Mouse (Mus musculus) liver, embryonic 11.5 days (tissue): Measurements from ENCODE around the gene Nol10. TPM values are rescaled to one million over a fixed set of nuclear protein-coding genes. Genes with fewer than 3 reads are reported as not detected.
A peak's percentile ranks its signal among the peaks of the same experiment; 100 is the strongest.

ENCODE experiments used
- ATAC-seq: fragments of 200-750 bp; cut with Nextera tagmentation; replicated peaks from 2 replicates; pipeline ENCODE4 v1.8.0; 2017; ENCODE audit warnings: moderate number of reproducible peaks, mild to moderate bottlenecking, moderate TSS enrichment, moderate library complexity; ENCODE audit not compliant: low FRiP score
- DNase-seq: peaks from one replicate; pipeline ENCODE4 v3.0.0-alpha.2; 2017; ENCODE audit warnings: low spot score
- H3K27ac ChIP-seq: fragments of 300-500 bp; sonication (generic); 2 replicates; pipeline ENCODE4 v1.5.1; 2014; ENCODE audit warnings: mild to moderate bottlenecking, low read depth, low read length, control low read depth
- H3K27me3 ChIP-seq: fragments of 300-500 bp; sonication (generic); replicated peaks from 2 replicates; pipeline ENCODE4 v1.6.1; 2014; ENCODE audit warnings: low read length, mixed read lengths; ENCODE audit not compliant: control insufficient read depth, insufficient read depth
- H3K36me3 ChIP-seq: fragments of 300-500 bp; sonication (generic); 2 replicates; pipeline ENCODE4 v1.6.1; 2014; ENCODE audit warnings: mild to moderate bottlenecking, low read length, moderate library complexity, mixed read lengths; ENCODE audit not compliant: control insufficient read depth, insufficient read depth
- H3K4me1 ChIP-seq: fragments of 300-500 bp; sonication (generic); replicated peaks from 2 replicates; pipeline ENCODE4 v1.6.1; 2014; ENCODE audit warnings: low read length, mixed read lengths; ENCODE audit not compliant: control insufficient read depth, insufficient read depth
- H3K4me2 ChIP-seq: fragments of 300-500 bp; sonication (generic); 2 replicates; pipeline ENCODE4 v1.6.1; 2014; ENCODE audit warnings: mild to moderate bottlenecking, control low read depth, moderate library complexity
- H3K4me3 ChIP-seq: fragments of 300-500 bp; sonication (generic); 2 replicates; pipeline ENCODE4 v1.5.1; 2014; ENCODE audit warnings: low read depth, low read length, control low read depth
- H3K9ac ChIP-seq: fragments of 300-500 bp; sonication (generic); 2 replicates; pipeline ENCODE4 v1.6.1; 2014; ENCODE audit warnings: low read depth, low read length, control low read depth
- H3K9me3 ChIP-seq: fragments of 300-500 bp; sonication (generic); 2 replicates; pipeline ENCODE4 v1.6.1; 2016; ENCODE audit warnings: low read length, inconsistent platforms, mixed read lengths; ENCODE audit not compliant: control insufficient read depth
- WGBS: fragments of 180-500 bp; shearing (Covaris S2); extraction: QIAGEN DNeasy Blood & Tissue Kit; methylation state at CpG from one replicate; pipeline ENCODE4 v1.1.7; 2014; 5-methylcytosine and 5-hydroxymethylcytosine counted together
- polyA plus RNA-seq: library from polyadenylated mRNA; unstranded; fragments of >200 nt; fragmentation: Nextera tagmentation; extraction: Ambion mirVana; gene quantifications from 2 replicates; pipeline ENCODE4 v1.2.1, GENCODE M21; 2014

Nol10 gene
- polyA plus RNA-seq, 1 experiment from 2014 or later, result 37.8 TPM

GRCm38 (mm10) chr12:17324549-17325470 is 23.4 kb upstream of the Nol10 start:
- no peak overlapping the region for H3K27ac ChIP-seq
- DNase-seq (peak; percentile 45), ATAC-seq (no peak)
- H3K4me2 ChIP-seq, result peak overlapping the region; percentile 81
- no peaks in the 10 kb centered on the region for H3K9me3 ChIP-seq
- peak overlapping the region; percentile 45 for H3K4me3 ChIP-seq
- WGBS, result 5% methylated on average over 50 of the region's 51 CpGs
- H3K4me1 ChIP-seq, result no peaks in the 10 kb centered on the region
- H3K36me3 ChIP-seq, result no peaks in the 10 kb centered on the region
- H3K9ac ChIP-seq, result no peak overlapping the region
- H3K27me3 ChIP-seq, result peaks cover 38% of the 10 kb centered on the region

DNA sequence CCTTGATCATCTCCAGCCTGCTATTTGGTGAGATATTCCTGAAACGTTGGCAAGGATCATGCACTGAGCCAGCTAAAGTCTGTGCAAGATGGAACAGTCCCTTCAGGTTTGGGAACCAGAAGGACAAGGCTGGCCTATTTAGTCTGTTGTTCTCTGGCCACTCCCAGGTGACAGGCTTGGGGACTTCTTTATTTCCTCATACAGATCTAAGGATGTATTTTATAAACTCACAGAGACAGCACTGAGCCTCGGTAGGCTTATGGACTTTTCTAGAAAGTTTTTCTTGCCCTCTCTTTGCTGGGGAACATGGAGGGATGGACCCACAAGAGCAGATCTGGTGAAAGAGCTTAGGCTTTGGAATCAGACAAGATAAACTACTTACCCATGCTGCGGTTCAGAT is 19.0 kb upstream of the Nol10 start, which contains the start of gene Atp6v1c2:
Gene Atp6v1c2 (minus strand): TSS at position 101 of the 400 bp plus-strand sequence.
- no peaks in the 10 kb centered on the region for H3K4me1 ChIP-seq
- H3K36me3 ChIP-seq, result no peaks in the 10 kb centered on the region
- H3K9ac ChIP-seq, result no peak within 1 kb of the TSS
- ATAC-seq, result no peak
- 68% methylated on average over 3 of the region's 3 CpGs for WGBS
- peaks cover 23% of the 10 kb centered on the region for H3K27me3 ChIP-seq
- no peak within 1 kb of the TSS for H3K4me2 ChIP-seq
- no peak within 1 kb of the TSS for H3K4me3 ChIP-seq
- DNase-seq, result no peak
- no peaks in the 10 kb centered on the region for H3K9me3 ChIP-seq
- no peak within 1 kb of the TSS for H3K27ac ChIP-seq

DNA sequence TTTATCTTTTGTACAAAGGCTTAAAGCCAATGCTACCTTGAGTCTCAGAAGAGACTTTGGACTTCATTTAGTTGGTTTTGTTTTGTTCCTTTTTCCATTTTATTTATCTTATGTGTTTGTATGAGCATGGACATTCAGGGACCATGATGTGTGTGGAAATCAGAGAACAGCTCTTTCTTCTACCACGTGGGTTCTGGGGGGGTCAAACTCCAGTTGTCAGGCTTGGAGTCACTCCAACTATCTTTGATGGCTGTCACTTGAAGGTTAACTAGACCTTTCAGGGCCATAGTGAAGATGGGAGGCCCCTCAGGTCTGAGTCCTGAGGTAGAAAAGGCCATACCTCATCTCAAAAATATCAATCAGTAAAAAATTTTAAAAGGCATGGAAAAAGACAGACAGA is 14.8 kb upstream of the Nol10 start:
- ATAC-seq (no peak), DNase-seq (no peak)
- WGBS, result 31% methylated on average over 1 of the region's 1 CpGs

DNA sequence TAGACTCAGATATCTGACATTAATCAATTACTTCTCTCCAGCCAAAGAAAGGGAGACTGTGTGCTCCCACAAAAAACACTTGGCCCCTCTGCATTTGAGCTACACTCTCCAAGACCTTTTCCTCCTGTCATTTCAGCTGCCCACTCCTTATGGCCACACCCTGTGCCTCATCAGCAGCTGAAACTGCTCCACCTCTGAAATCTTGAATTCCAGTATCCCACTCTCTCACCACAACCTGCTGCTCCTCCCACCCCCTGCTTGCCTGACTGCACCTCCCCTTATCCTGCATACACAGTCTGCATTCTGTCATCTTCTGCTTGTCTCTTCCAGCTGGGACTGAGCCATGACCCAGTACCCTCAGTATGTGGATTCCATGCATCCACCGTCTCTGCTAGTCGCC is 9.9 kb upstream of the Nol10 start:
- no peaks in the 10 kb centered on the region for H3K36me3 ChIP-seq
- H3K27ac ChIP-seq, result no peak overlapping the region
- 52% methylated on average over 2 of the region's 2 CpGs for WGBS
- H3K9ac ChIP-seq, result no peak overlapping the region
- H3K9me3 ChIP-seq, result no peaks in the 10 kb centered on the region
- H3K4me3 ChIP-seq, result no peak overlapping the region
- H3K4me1 ChIP-seq, result no peaks in the 10 kb centered on the region
- ATAC-seq, result no peak
- no peak for DNase-seq
- H3K4me2 ChIP-seq, result no peak overlapping the region
- no peaks in the 10 kb centered on the region for H3K27me3 ChIP-seq

More for the DNA sequence above, 14.8 kb upstream of the Nol10 start:
- Histone ChIP-seq H3K36me3 (no peaks in the 10 kb centered on the region), H3K27me3 (peaks cover 3% of the 10 kb centered on the region; the same call in 1 of the 2 replicates), H3K9ac (no peak overlapping the region), H3K4me3 (no peak overlapping the region), H3K4me2 (no peak overlapping the region), H3K4me1 (no peaks in the 10 kb centered on the region), H3K9me3 (no peaks in the 10 kb centered on the region), H3K27ac (no peak overlapping the region)

- Histone ChIP-seq H3K36me3 (no peaks in the 10 kb centered on the region), H3K4me2 (no peak overlapping the region), H3K9ac (no peak overlapping the region), H3K27me3 (no peaks in the 10 kb centered on the region), H3K4me1 (no peaks in the 10 kb centered on the region), H3K27ac (no peak overlapping the region), H3K9me3 (no peaks in the 10 kb centered on the region), H3K4me3 (no peak overlapping the region)
- DNase-seq, result no peak
- 66% methylated on average over 3 of the region's 3 CpGs for WGBS
- no peak for ATAC-seq
Measured at GRCm38 (mm10) chr12:17339114-17339905, 8.9 kb upstream of the Nol10 start.

DNA sequence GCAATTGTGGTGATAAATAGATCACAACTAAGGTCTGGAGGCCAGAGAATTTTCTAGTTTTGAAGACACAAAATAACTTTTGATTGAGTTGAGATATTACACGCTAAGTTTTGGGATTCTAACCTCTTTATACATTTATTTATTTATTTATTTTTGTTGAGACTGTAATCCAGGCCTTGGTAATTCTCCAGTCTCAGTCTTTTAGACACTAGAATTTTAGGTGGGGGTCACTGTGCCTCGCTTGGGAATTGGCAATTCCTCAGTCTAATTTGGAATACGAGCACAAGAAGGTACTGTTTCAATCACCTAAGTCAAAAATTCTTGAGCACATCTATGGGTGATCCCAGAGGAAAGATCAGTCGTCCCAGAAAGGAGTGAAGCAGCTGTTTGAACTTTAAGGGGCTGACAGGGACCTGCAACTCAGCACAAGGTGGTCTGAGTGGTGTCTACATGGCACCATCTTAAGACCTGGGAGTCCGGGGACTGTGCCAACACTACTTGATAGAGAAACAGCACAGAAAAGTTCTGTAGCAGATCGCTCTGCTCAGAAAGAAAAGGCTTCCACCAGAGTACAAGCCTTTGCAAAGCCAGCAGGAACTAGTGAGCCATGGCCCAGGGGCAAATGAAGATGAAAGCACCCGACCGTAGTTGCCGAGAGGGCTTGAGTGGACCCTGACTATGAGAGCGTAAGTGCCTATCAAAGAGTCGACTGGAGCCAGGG is 771 bp upstream of the Nol10 start:
- Histone ChIP-seq H3K4me3 (peak overlapping the region; percentile 81), H3K9me3 (no peaks in the 10 kb centered on the region), H3K4me2 (peak overlapping the region; percentile 91), H3K9ac (peak overlapping the region; percentile 84), H3K36me3 (0 out of 2 replicates have a peak, but pooled peaks cover 1% of the 10 kb centered on the region), H3K27me3 (no peaks in the 10 kb centered on the region), H3K4me1 (peaks cover 11% of the 10 kb centered on the region), H3K27ac (peak overlapping the region; percentile 4; the same call in 1 of the 2 replicates)
- DNase-seq (peak; percentile 45), ATAC-seq (peak; percentile 57)
- 36% methylated on average over 11 of the region's 11 CpGs for WGBS

GRCm38 (mm10) chr12:17350106-17350505 is 1.8 kb downstream of the Nol10 start:
- ATAC-seq, result no peak
- Histone ChIP-seq H3K4me2 (no peak overlapping the region; the same call in 1 of the 2 replicates), H3K9me3 (no peaks in the 10 kb centered on the region), H3K27me3 (no peaks in the 10 kb centered on the region), H3K27ac (no peak overlapping the region), H3K4me1 (peaks cover 11% of the 10 kb centered on the region), H3K36me3 (peaks cover 15% of the 10 kb centered on the region), H3K9ac (no peak overlapping the region), H3K4me3 (no peak overlapping the region)
- no peak for DNase-seq

DNA sequence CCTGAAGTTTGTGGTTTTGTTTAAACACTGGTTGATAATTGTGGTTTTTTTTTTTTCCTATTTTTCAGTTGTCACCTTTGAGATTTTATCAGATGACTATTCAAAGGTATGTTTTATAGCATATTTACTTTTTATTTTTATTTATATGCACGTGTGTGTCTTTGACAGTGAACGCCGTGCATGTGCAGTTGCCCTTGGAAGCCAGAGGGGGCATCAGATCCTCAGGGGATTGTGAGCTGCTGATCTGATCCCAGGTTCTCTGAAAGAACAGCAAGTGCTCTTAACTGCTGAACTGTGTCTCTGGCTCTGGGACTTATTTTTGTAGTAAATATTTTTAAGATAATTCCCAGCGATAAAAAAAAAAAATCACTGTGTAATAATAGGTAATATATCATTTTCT is 8.6 kb downstream of the Nol10 start:
- peaks cover 45% of the 10 kb centered on the region for H3K36me3 ChIP-seq
- ATAC-seq, result no peak
- no peak overlapping the region for H3K4me3 ChIP-seq
- DNase-seq, result no peak
- no peaks in the 10 kb centered on the region for H3K4me1 ChIP-seq
- no peak overlapping the region for H3K4me2 ChIP-seq
- H3K27ac ChIP-seq, result no peak overlapping the region
- H3K9me3 ChIP-seq, result no peaks in the 10 kb centered on the region
- WGBS, result 81% methylated on average over 4 of the region's 4 CpGs
- H3K27me3 ChIP-seq, result no peaks in the 10 kb centered on the region
- H3K9ac ChIP-seq, result no peak overlapping the region
